Mouse (Mus musculus): ENCODE results near the gene Adamts17. TPM values are rescaled to one million over a fixed set of nuclear protein-coding genes. Genes with fewer than 3 reads are reported as not detected.

Gene Adamts17
- polyA plus RNA-seq, 1 experiment = not detected

- no peaks in the 10 kb centered on the region for H3K27me3 ChIP-seq (replicated peaks)
- no peak overlapping the region for H3K4me3 ChIP-seq (replicated peaks)
- H3K36me3 ChIP-seq (replicated peaks; ENCODE audit: low read length) = no peaks in the 10 kb centered on the region
- H3K9me3 ChIP-seq = peaks cover 4% of the 10 kb centered on the region; the same call in 1 of the 2 replicates
- H3K4me1 ChIP-seq = peaks cover 15% of the 10 kb centered on the region
- no peak for TF ChIP-seq FLI1 (IDR thresholded peaks at IDR 0.05; ENCODE audit: low read length)
- TF ChIP-seq GATA1 (IDR thresholded peaks at IDR 0.05; ENCODE audit: borderline replicate concordance, low read length) = no peak
These were observed 116.4 kb downstream of the Adamts17 start for GRCm38 (mm10) chr7:66955978-66956377.

GRCm38 (mm10) chr7:66957764-66958163 lies 118.2 kb downstream of the Adamts17 start:
- TF ChIP-seq FLI1 (IDR thresholded peaks at IDR 0.05; ENCODE audit: low read length) (no peak), GATA1 (IDR thresholded peaks at IDR 0.05; ENCODE audit: borderline replicate concordance, low read length) (no peak)
- peaks cover 15% of the 10 kb centered on the region for H3K4me1 ChIP-seq
- H3K27me3 ChIP-seq (replicated peaks) = no peaks in the 10 kb centered on the region
- H3K9me3 ChIP-seq = peaks cover 4% of the 10 kb centered on the region; the same call in 1 of the 2 replicates
- H3K36me3 ChIP-seq (replicated peaks; ENCODE audit: low read length) = no peaks in the 10 kb centered on the region
- no peak overlapping the region for H3K4me3 ChIP-seq (replicated peaks)

GRCm38 (mm10) chr7:66960246-66961033 lies 120.9 kb downstream of the Adamts17 start:
- Histone ChIP-seq H3K9me3 (peaks cover 4% of the 10 kb centered on the region; the same call in 1 of the 2 replicates), H3K27me3 (replicated peaks) (peaks cover 3% of the 10 kb centered on the region), H3K36me3 (replicated peaks; ENCODE audit: low read length) (no peaks in the 10 kb centered on the region), H3K4me1 (peaks cover 8% of the 10 kb centered on the region), H3K4me3 (replicated peaks) (no peak overlapping the region)
- TF ChIP-seq FLI1 (IDR thresholded peaks at IDR 0.05; ENCODE audit: low read length) (no peak), GATA1 (IDR thresholded peaks at IDR 0.05; ENCODE audit: borderline replicate concordance, low read length) (no peak)

GRCm38 (mm10) chr7:66962736-66963135 lies 123.2 kb downstream of the Adamts17 start:
- Histone ChIP-seq H3K4me1 (peaks cover 14% of the 10 kb centered on the region), H3K4me3 (replicated peaks) (no peak overlapping the region), H3K9me3 (0 out of 2 replicates have a peak, but pooled peaks cover under 1% of the 10 kb centered on the region), H3K27me3 (replicated peaks) (peaks cover 7% of the 10 kb centered on the region), H3K36me3 (replicated peaks; ENCODE audit: low read length) (no peaks in the 10 kb centered on the region)
- no peak for TF ChIP-seq GATA1 (IDR thresholded peaks at IDR 0.05; ENCODE audit: borderline replicate concordance, low read length)
- TF ChIP-seq FLI1 (IDR thresholded peaks at IDR 0.05; ENCODE audit: low read length) = no peak

- Histone ChIP-seq H3K27me3 (replicated peaks) (peaks cover 7% of the 10 kb centered on the region), H3K4me1 (peaks cover 22% of the 10 kb centered on the region), H3K4me3 (replicated peaks) (no peak overlapping the region), H3K36me3 (replicated peaks; ENCODE audit: low read length) (no peaks in the 10 kb centered on the region), H3K9me3 (no peaks in the 10 kb centered on the region)
- TF ChIP-seq GATA1 (IDR thresholded peaks at IDR 0.05; ENCODE audit: borderline replicate concordance, low read length) (no peak), FLI1 (IDR thresholded peaks at IDR 0.05; ENCODE audit: low read length) (no peak)
These were observed 124.0 kb downstream of the Adamts17 start for GRCm38 (mm10) chr7:66963541-66963940.

GRCm38 (mm10) chr7:66966541-66967205 lies 127.1 kb downstream of the Adamts17 start:
- TF ChIP-seq FLI1 (IDR thresholded peaks at IDR 0.05; ENCODE audit: low read length) = no peak
- no peak for TF ChIP-seq GATA1 (IDR thresholded peaks at IDR 0.05; ENCODE audit: borderline replicate concordance, low read length)
- peaks cover 7% of the 10 kb centered on the region for H3K27me3 ChIP-seq (replicated peaks)
- H3K9me3 ChIP-seq = no peaks in the 10 kb centered on the region
- H3K4me1 ChIP-seq = peaks cover 47% of the 10 kb centered on the region
- no peak overlapping the region for H3K4me3 ChIP-seq (replicated peaks)
- H3K36me3 ChIP-seq (replicated peaks; ENCODE audit: low read length) = no peaks in the 10 kb centered on the region

- Histone ChIP-seq H3K9me3 (no peaks in the 10 kb centered on the region), H3K4me3 (replicated peaks) (peak overlapping the region; percentile 53), H3K36me3 (replicated peaks; ENCODE audit: low read length) (no peaks in the 10 kb centered on the region), H3K27me3 (replicated peaks) (peaks cover 7% of the 10 kb centered on the region), H3K4me1 (peaks cover 47% of the 10 kb centered on the region)
- TF ChIP-seq FLI1 (IDR thresholded peaks at IDR 0.05; ENCODE audit: low read length) (no peak), GATA1 (IDR thresholded peaks at IDR 0.05; ENCODE audit: borderline replicate concordance, low read length) (no peak)
These were observed 127.8 kb downstream of the Adamts17 start for GRCm38 (mm10) chr7:66967206-66967919.

- H3K4me1 ChIP-seq = peaks cover 47% of the 10 kb centered on the region
- H3K4me3 ChIP-seq (replicated peaks) = no peak overlapping the region
- no peaks in the 10 kb centered on the region for H3K36me3 ChIP-seq (replicated peaks; ENCODE audit: low read length)
- TF ChIP-seq GATA1 (IDR thresholded peaks at IDR 0.05; ENCODE audit: borderline replicate concordance, low read length) = no peak
- TF ChIP-seq FLI1 (IDR thresholded peaks at IDR 0.05; ENCODE audit: low read length) = no peak
- peaks cover 8% of the 10 kb centered on the region for H3K27me3 ChIP-seq (replicated peaks)
- H3K9me3 ChIP-seq = no peaks in the 10 kb centered on the region
These were observed 129.1 kb downstream of the Adamts17 start for GRCm38 (mm10) chr7:66968661-66969060.

GRCm38 (mm10) chr7:66969199-66969598 lies 129.7 kb downstream of the Adamts17 start:
- TF ChIP-seq GATA1 (IDR thresholded peaks at IDR 0.05; ENCODE audit: borderline replicate concordance, low read length) (no peak), FLI1 (IDR thresholded peaks at IDR 0.05; ENCODE audit: low read length) (no peak)
- H3K9me3 ChIP-seq = no peaks in the 10 kb centered on the region
- H3K4me3 ChIP-seq (replicated peaks) = no peak overlapping the region
- H3K36me3 ChIP-seq (replicated peaks; ENCODE audit: low read length) = no peaks in the 10 kb centered on the region
- H3K27me3 ChIP-seq (replicated peaks) = peaks cover 12% of the 10 kb centered on the region
- peaks cover 47% of the 10 kb centered on the region for H3K4me1 ChIP-seq

Data from megakaryocyte, embryonic 14.5 days (primary cell).